Mouse (Mus musculus): ENCODE measurements at regions not wholly inside any gene's neighbourhood (a gene's known extent, or its start where the extent isn't known, plus 50 kb on each side); places are given as distances from the start of the nearest gene placed in this dataset.
"Not testable (repeated sequence)": the region's sequence is repeated elsewhere in the genome, so short reads cannot be mapped to it uniquely, and the experiment has no call there.

GRCm38 (mm10) chr17:62286086-62287080, 594.7 kb downstream of the Efna5 start:
- DNase-seq: peak; percentile 70 to 78

GRCm38 (mm10) chr17:62280201-62280600, 600.9 kb downstream of the Efna5 start:
- no peak for DNase-seq

- DNase-seq: no peak
These were observed 609.7 kb downstream of the Efna5 start for GRCm38 (mm10) chr17:62271399-62271798.

- no peak for DNase-seq
These were observed 611.8 kb downstream of the Efna5 start for GRCm38 (mm10) chr17:62269279-62269678.

- no peak for DNase-seq
These were observed 627.7 kb downstream of the Efna5 start for GRCm38 (mm10) chr17:62253448-62253847.

GRCm38 (mm10) chr17:62248011-62248410, 633.1 kb downstream of the Efna5 start:
- no peak for DNase-seq

- DNase-seq: no peak
These were observed 634.5 kb downstream of the Efna5 start for GRCm38 (mm10) chr17:62246650-62247049.

GRCm38 (mm10) chr17:62230939-62231338, 650.2 kb downstream of the Efna5 start:
- DNase-seq: no peak

- DNase-seq: no peak
These were observed 670.6 kb downstream of the Efna5 start for GRCm38 (mm10) chr17:62210441-62211025.

GRCm38 (mm10) chr17:62202658-62203057, 678.5 kb downstream of the Efna5 start:
- DNase-seq: no peak

- DNase-seq: no peak
These were observed 680.6 kb downstream of the Efna5 start for GRCm38 (mm10) chr17:62200491-62200890.

GRCm38 (mm10) chr17:62199559-62199958, 681.6 kb downstream of the Efna5 start:
- DNase-seq: no peak

GRCm38 (mm10) chr17:62178612-62179210, 702.4 kb downstream of the Efna5 start:
- DNase-seq: no peak

GRCm38 (mm10) chr17:62176336-62176735, 704.8 kb downstream of the Efna5 start:
- peak in 1 of 2 experiments; percentile 4 for DNase-seq

- no peak for DNase-seq
These were observed 708.8 kb downstream of the Efna5 start for GRCm38 (mm10) chr17:62172305-62172704.

- DNase-seq: no peak
These were observed 709.6 kb downstream of the Efna5 start for GRCm38 (mm10) chr17:62171532-62171931.

GRCm38 (mm10) chr17:62161457-62161856, 719.7 kb downstream of the Efna5 start:
- no peak for DNase-seq

- DNase-seq: no peak
These were observed 720.8 kb downstream of the Efna5 start for GRCm38 (mm10) chr17:62160301-62160700.

GRCm38 (mm10) chr17:62135050-62135449, 746.1 kb downstream of the Efna5 start:
- no peak for DNase-seq

GRCm38 (mm10) chr17:62111703-62112102, 769.4 kb downstream of the Efna5 start:
- DNase-seq: not testable (repeated sequence)

- DNase-seq: no peak
These were observed 772.1 kb downstream of the Efna5 start for GRCm38 (mm10) chr17:62109052-62109451.

- DNase-seq: no peak
These were observed 797.8 kb downstream of the Efna5 start for GRCm38 (mm10) chr17:62083281-62083680.

GRCm38 (mm10) chr17:62077604-62078003, 803.5 kb downstream of the Efna5 start:
- no peak for DNase-seq

- no peak for DNase-seq
These were observed 816.2 kb downstream of the Efna5 start for GRCm38 (mm10) chr17:62064939-62065338.
